Mouse (Mus musculus) cerebral cortex, adult 2 months (tissue): ENCODE data around the gene Prss41.

Source experiments
- WGBS: fragments of 180-500 bp; shearing (Covaris S2); methylation state at CpG from one replicate; pipeline ENCODE4 v1.1.7; 2018; 5-methylcytosine and 5-hydroxymethylcytosine counted together

The Prss41 gene

DNA sequence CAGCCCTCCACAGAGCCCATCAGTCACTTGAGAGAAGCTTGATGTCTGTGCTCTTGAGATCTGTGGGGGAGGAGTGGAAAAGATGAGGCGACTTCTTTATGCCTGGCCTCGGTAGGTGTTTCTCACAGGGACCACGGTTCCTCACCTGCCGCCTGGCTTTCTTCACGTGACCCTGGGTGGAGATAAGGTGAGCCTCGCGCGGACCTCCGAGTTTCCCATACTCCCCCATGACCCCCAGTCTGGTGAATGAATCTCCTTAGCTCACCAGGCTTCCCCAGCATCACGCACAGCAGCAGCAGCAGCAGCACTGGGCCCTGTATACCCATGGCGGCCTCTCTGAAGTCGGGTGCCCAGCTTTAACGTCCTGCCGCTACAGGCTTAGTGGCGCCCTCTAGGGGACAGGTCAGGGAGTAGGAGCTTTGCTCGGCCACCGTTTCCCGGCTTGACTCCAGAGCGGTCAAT, at the start of gene Prss41, which contains the start of gene Prss32:
Prss41 (minus strand) TSS at position 361 of the 462 bp plus-strand sequence.
Prss32 (plus strand) TSS at position 44 of the 462 bp plus-strand sequence.
- 15% methylated on average over 19 of the region's 19 CpGs for WGBS

DNA sequence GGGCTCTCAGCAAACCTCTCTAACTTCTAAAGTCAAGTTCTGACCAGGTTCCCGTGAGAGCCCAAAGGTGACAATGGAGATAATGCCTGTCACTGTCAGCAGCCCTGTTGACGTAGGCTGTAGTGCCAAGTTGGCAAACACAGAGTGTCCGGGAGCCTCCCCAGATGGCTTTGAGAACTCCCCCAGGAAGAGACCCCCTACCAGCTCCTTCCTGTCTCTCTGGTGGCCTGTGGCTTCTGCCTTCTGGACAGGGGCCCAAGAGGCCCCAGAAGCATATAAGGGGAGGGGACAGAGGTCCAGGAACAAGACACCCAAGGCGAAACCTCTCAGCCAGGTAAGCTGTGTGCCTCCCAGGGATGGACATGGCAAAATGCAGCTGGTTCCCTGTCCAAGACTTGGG, 36.6 kb upstream of the Prss41 start, which contains the start of the genes Dcpp1 and Dcpp2:
Dcpp1 (plus strand) TSS at position 301 of the 400 bp plus-strand sequence.
Dcpp2 (plus strand) TSS at position 305 of the 400 bp plus-strand sequence.
- 83% methylated on average over 4 of the region's 4 CpGs for WGBS

DNA sequence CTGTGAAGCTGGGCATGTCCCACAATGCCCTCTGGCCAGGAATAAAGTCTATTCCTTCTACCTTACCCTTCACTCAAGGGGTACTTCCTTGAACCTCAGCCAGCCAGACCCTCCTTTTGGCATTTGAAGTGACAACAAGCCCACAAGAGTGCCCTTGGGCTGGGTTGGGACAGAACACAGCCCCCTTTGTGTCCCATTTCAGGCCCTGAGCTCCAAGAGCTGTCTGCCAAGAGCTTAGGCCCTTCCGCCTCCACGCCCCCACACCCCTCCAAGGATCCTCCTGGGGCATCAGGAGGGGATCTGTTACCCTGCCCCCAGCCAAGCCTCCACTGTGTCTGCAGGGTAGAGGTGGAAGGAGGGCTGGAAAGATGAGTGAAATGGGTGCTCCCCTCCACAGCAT, 33.2 kb upstream of the Prss41 start:
- 68% methylated on average over 2 of the region's 2 CpGs for WGBS

DNA sequence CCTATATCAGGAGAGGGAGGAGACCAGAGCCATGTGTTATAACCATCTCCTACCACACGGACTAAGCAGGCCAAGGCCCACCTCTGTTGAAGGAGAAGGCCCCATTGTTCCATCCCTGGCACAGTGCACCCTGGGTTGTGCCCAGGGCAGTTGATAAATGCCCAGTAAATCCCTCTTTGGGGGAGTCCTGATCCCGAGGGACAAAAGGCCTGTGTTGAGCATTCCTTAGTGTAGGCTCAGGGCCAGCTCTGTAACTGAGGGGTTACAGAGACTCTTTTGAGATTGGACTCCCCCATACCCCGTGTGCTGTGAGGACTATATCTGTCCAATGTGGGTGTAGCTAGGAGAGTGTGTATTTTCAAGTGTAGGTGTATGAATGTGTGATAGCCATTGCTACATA, 32.8 kb upstream of the Prss41 start:
- WGBS = 32% methylated on average over 3 of the region's 3 CpGs

DNA sequence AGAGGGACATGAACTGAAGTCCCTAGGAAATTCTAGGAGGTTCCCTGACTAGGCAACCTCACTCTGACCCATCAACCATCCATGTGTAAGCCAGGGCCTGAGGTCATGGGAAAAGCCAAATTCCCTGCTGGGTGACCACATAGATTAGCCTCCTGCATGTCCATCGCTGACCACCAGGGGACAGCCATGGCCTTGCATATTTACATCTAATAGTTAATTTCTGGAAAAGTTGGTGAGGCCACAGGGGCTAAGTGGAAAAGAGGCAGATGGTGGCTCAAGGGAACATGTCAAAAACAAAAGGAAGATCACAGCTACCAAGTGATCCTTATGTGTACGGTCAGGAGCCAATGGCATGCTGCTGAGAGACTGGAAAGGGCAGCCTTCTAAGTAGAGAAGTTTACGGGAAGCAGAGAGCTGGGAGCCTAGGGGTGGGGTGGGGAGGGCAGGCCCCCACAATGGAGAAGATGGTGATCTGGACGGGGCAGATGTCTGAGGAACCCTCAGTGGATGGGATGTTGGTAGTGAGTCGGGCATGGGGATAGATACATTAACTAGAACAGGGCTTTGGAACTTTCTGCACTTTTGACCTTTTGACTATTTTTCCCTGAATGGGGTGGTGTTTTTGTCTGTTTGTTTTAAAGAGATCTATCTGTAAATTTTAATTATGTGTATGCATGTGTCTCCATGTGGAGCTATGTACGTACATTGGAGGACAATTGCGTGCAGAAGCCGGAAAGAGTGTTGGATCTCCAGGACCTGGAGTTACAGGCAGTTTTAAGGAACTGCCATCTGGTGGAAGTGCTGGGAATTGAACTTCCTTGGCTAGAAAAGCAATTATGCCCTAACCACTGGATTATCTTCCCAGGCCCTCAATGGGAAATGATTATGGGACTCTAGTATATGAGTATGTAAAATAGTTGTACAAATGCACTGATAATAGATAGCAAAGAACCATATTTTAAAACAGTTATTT, 30.2 kb upstream of the Prss41 start:
- WGBS = 45% methylated on average over 8 of the region's 8 CpGs

GRCm38 (mm10) chr17:23868513-23868912, 24.5 kb upstream of the Prss41 start:
- WGBS = 89% methylated on average over 11 of the region's 11 CpGs

- 93% methylated on average over 15 of the region's 15 CpGs for WGBS
Measured at GRCm38 (mm10) chr17:23867756-23868155, 23.8 kb upstream of the Prss41 start, which contains the start of gene Prss21. Prss21 (plus strand) TSS chr17:23868056.

DNA sequence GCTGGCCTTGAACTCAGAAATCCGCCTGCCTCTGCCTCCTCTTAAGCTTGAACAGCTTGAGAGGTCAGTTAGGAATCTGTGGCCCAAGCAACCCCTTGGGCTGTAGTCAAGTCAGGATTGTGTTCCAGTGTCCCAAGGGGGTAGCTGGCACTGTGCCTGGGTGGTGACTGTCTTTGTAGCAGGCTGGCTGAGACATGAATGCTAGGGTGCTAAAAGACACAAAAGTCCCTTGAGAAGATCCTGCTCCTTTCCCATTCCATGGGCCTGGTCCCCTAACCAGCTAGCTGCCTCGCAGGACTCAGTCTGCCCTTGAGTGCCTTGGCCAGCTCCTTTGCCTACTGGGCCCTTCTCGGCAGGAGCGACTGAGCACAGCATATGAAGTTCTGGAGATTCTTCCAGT, 19.0 kb upstream of the Prss41 start:
- WGBS = 86% methylated on average over 4 of the region's 4 CpGs

DNA sequence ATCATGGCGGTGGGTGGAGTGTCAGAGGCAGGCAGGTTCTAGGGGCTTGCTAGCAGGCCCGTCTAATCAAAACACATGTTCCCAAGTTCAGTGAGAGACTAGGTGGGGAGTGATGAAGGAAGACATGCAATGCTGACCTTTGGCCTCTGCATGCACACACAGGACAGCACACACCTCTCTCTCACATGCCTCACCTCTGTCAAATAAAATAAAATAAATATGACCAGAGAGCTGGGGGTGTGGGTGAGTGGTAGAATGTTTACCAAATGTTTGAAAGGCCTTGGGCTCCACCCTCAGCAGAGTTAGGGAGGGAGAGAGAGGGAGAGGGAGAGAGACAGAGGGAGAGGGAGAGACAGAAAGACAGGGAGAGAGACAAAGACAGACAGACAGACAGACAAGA, 13.9 kb upstream of the Prss41 start:
- WGBS = 95% methylated on average over 2 of the region's 2 CpGs

DNA sequence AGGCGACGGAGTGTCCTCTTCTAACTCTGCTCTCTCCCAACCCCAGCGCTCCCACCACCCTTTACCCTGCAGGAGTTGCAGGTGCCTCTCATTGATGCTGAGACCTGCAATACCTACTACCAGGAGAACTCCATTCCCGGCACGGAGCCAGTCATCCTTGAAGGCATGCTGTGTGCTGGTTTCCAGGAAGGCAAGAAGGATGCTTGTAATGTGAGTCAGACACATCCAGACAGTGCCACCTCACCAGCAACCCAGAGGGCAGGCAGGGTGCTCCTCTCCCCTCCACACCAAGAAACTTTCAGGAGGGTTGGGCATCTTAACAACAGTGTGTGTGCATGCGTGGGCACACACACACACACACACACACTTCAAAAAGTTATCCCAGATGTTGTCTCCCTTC, 13.2 kb upstream of the Prss41 start:
- 95% methylated on average over 6 of the region's 6 CpGs for WGBS

GRCm38 (mm10) chr17:23854229-23854765, 10.3 kb upstream of the Prss41 start:
- 96% methylated on average over 10 of the region's 10 CpGs for WGBS

- 37% methylated on average over 5 of the region's 5 CpGs for WGBS
Measured at GRCm38 (mm10) chr17:23853292-23853691, 9.3 kb upstream of the Prss41 start.

DNA sequence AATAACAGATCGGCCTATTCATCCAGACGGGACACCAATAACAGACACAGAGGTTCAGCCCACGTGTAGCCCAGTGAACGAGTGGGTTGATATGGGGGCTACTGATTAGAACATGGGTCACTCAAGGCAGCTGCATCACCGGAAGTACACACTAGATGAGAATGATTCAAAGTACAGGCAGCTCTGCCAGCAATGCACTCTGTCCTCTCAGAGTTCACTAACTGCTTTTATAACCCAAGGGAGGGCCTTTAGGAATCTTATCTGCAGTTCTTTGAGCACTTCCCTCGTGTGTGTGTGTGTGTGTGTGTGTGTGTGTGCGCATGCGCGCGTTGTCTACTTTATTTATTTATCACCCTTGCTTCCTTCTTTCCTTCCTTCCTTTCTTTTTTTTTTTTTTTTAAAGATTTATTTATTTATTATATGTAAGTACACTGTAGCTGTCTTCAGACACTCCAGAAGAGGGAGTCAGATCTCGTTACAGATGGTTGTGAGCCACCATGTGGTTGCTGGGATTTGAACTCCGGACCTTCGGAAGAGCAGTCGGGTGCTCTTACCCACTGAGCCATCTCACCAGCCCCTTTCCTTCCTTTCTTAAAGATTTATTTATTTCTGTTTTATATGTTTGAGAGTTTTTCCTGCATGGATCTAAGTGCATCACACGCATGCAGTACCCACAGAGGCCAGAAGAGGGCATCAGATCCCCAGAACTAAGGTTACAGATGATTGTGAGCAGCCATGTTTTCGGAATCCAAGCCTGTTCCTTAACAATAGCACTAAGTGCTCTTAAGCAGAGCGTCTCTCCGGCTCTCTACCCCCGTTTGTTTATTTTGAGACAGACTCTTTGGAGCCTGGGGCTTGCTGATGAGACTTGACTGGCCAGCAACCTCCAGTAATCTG, 7.1 kb upstream of the Prss41 start:
- WGBS = 56% methylated on average over 18 of the region's 19 CpGs

DNA sequence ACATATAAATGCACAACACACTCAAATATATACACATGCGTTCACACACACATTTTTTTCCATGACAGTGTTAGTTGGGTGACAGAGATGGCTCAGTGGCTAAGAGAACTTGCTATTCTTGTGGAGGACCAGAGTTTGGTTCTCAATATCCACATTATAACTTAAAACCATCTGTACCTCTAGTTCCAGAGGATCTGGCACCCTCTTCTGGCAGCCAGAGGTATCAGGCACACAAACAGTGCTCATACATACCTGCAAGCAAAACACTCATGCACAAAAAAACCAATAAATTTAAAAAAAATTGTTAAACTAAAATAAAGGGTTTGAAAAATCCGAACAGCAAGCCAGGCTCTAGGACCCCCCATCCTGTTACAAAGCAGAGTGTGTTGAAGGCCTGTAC, 6.1 kb upstream of the Prss41 start:
- 78% methylated on average over 2 of the region's 2 CpGs for WGBS

- WGBS = 52% methylated on average over 23 of the region's 23 CpGs
Measured at GRCm38 (mm10) chr17:23843141-23843811, 696 bp downstream of the Prss41 start.

DNA sequence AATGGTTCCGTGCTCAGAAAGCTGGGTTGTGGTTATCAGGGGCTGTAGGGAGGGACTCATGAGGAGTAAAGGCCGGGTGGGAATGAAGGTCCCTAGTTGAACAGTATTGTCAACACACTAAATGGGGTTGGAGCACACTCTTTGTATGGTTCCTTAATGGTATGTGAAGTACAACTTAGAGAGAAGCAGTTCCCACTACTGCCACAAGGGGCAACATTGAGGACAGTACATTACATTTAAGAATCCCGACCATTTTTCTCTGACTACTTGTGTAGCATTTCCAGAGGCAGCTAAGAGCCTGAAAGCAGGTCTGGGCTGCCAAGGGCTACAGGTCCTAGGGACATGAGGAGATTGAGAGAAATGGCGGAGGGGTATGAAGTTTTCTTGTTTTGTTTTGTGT, 2.8 kb downstream of the Prss41 start:
- WGBS = 34% methylated on average over 4 of the region's 4 CpGs

DNA sequence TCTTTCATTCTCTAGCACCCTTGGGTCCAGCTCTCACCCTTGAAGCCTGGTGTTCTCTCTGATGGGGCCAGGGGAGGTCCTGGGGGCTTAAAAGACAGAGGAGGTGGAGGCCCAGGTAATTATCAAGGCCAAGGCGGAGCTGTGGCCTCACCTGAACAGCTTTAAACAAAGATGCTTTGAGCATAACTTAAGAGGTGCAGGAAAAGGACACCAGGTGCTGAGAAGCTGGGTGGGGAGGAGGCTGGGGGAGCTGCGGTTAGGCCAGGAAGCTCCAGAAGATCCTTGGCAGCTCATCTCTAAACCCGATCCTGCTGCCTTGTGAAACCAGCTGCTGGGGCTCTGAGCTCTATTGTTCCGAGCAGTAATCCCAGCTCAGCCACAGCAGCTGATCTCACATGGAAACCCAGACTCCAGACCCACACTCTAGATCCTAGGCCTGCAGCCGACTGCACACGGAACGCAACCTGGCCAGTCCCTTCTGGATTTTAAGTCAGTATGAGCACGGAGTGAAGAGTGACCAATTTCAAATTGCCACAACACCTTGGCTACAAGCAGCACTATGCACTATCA, 7.9 kb downstream of the Prss41 start, which contains the start of gene Prss33:
Prss33 (minus strand) TSS at position 51 of the 570 bp plus-strand sequence.
- 66% methylated on average over 8 of the region's 8 CpGs for WGBS

DNA sequence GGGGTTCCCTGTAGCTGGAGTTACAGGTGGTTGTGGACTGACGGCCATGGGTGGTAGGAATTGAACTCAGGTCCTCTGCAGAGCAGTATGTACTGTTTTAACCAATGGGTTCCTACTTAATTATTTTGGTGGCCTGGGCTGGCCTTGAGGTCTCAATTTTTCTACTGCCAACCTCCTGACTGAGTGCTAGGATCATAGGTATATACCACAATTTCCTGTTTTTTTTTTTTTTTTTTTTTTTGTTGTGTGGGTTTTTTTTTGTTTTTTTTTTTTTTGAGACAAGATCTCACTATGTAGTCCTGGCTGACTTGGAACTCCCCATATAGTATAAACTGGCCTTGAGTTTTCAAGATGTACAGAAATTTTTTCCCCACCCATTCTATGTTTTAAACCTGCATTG, 12.8 kb downstream of the Prss41 start:
- 100% methylated on average over 1 of the region's 1 CpGs for WGBS

- 2% methylated on average over 37 of the region's 42 CpGs for WGBS
Measured at GRCm38 (mm10) chr17:23829064-23829619, 14.8 kb downstream of the Prss41 start, which contains the start of gene Elob. Elob (minus strand) TSS chr17:23829136.
